Mouse (Mus musculus) adrenal gland, adult (tissue): ENCODE measurements around the gene Ttc28.

Source experiments
- DNase-seq, 2 experiments: peaks; one replicate each; pipeline ENCODE4 v3.0.0; 2022 to 2023; ENCODE audit warnings: low spot score in 1 of 2; ENCODE audit not compliant: inconsistent age in 2 of 2

Ttc28 gene

DNA sequence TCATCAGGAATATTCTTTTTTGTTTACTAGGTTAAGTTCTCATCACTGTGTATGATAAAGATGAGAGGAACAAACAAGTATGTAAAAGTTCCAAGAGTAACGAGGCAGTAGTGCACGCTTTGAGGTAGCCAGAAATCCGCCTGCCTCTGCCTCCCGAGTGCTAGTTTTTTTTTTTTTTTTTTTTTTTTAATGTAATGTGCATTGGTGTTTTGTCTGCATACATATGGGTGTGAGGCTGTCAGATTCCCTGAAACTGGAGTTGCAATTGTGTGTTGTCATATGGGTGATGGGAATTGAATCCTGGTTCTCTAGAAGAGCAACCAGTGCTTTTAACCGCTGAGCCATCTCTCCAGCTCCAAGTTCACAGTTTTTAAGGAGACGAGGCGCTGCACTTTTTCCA is 561 bp upstream of the Ttc28 start:
- DNase-seq = no peak

DNA sequence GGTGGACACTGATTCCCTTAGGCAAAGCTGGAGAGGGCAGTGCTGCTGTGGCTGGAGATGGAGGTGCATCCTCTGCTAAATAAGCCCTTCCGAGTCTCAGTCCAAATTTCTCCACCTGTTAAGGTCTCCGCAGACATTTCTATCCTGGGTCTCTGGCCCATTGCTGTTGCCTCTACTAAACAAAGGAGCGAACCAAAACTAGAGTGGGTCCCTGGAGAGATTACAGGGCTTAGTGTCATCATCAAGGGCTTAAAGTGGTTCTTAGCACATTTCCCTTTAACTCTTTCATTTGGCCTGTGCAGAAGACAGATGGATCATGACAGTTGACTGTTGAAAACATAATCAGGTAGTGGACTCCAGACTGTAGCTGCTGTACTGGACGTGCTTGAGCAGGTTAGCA is 9.0 kb downstream of the Ttc28 start:
- DNase-seq = no peak

DNA sequence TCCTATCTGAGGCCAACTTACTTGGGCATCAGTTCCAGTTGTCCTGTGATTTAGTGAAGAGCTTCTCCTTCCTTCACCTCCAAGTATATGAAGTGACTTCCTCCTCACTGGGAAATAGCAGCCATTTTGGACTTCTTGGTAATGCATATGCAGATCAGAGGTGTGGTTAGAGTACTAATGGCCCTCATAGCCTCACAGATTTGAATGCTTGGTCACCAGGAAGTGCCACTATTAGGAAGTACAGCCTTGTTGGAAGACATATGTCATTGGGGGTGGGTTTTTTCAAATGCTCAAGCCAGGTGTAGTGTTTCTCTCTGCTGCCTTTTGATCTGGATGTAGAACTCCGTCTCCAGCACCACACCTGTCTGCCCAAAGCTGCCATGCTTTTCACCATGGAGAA is 10.3 kb downstream of the Ttc28 start:
- no peak for DNase-seq

- no peak for DNase-seq
Measured at GRCm38 (mm10) chr5:110890561-110890960, 11.0 kb downstream of the Ttc28 start.

DNA sequence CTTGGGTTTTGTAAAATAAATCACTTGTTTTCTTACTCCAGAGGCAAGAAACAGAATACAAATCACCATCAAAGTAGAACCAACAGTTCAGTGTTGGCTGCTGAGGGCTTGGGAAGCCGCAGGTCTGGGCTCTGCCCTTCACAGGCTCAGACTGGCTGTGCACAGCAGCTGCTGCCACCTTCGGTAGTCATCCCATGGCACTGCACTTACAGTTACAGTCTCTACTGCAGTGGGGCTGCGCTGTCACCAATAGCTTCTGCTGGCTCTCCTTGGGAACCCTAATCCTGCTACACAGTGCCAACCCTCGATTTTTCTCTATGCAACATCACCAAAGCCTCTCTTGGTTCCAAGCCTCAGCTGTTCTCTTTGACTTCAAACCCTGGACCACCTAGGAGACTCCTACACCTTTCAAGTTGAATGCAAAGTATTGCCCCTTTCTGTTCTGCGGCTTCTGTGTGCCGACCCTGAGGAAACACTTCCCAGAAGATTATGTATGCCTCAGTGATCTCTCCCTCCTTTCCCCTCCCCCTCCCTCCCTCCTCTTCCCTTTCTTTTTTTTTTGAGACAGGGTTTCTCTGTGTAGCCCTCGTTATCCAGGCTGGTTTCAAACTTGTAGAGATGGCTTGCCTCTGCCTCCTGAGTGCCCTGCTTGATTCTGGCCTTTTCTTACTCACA is 17.6 kb downstream of the Ttc28 start:
- DNase-seq = no peak

- no peak for DNase-seq
Measured at GRCm38 (mm10) chr5:110898169-110898568, 18.6 kb downstream of the Ttc28 start.

- DNase-seq = no peak
Measured at GRCm38 (mm10) chr5:110898785-110899184, 19.2 kb downstream of the Ttc28 start.

DNA sequence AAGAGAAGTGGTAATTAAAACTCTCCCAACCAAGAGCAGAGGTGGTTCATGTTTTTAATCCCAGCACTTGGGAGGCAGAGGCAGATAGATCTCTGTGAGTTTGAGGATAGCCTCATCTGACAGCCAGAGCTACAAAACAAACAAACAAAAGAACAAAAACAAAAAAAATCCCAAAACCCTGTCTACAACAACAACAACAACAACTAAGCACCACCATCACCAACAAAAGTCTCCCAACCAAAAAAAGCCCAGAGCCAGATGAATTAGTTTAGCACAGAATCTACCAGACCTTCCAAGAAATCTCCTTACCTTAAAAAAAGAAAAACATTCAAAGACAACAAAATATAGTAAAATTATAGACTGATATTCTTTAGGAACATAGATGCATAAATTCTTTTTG is 20.7 kb downstream of the Ttc28 start:
- DNase-seq = no peak

DNA sequence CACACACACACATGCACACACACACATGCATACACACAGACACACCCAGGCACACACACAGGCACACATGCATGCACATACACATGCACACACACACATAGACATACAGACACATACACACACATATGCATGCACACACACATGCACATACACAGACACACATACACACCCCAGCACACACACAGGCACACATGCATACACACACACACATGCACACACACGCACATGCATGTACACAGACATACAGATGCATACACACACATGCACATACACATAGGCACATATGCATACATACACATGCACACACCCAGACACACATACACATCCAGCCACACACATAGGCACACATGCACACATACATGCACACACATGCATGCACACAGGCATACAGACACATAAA is 27.1 kb downstream of the Ttc28 start:
- DNase-seq = no peak

DNA sequence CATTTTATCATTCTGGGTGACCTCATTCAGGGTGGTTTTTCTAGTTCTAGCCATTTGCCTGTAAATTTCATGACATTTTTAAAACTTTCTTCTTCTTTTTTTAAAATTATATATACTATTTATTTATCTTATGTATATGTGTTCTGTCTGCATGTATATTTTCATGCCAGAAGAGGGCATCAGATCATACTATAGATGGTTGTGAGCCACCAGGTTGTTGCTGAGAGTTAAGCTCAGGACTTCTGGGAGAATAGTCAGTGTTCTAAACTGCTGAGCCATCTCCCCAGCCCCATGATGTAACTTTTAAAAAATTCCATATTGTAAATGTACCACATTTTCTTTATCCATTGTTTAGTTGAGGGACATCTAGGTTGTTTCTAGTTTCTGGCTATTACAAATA is 29.3 kb downstream of the Ttc28 start:
- no peak for DNase-seq

GRCm38 (mm10) chr5:110909955-110910589 is 30.5 kb downstream of the Ttc28 start:
- DNase-seq = no peak

DNA sequence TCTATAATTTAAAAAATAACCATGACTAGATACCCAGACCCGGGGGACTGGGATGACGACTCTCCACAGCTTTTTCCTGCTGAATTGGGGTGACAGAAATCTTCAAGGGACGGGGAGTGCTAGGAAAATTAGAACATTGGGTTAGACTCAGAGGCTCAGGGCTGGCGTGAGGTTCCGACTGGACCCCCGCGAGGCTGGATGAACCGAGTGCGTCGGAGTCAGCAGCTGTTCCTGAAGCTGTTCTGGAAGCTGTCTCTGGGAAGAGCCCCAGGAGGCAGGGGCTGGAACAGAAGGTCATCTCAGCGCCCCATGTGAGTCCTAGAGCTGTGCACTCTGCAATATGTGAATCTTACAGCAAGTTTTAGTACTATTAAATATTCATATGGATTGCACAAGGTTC is 35.3 kb downstream of the Ttc28 start:
- no peak for DNase-seq

GRCm38 (mm10) chr5:110916241-110916640 is 36.6 kb downstream of the Ttc28 start:
- no peak for DNase-seq

- DNase-seq = no peak
Measured at GRCm38 (mm10) chr5:110919541-110919940, 39.9 kb downstream of the Ttc28 start.

- peak; percentile 13 to 66 for DNase-seq
Measured at GRCm38 (mm10) chr5:110923336-110923735, 43.7 kb downstream of the Ttc28 start.

- DNase-seq = no peak
Measured at GRCm38 (mm10) chr5:110924636-110925035, 45.0 kb downstream of the Ttc28 start.

DNA sequence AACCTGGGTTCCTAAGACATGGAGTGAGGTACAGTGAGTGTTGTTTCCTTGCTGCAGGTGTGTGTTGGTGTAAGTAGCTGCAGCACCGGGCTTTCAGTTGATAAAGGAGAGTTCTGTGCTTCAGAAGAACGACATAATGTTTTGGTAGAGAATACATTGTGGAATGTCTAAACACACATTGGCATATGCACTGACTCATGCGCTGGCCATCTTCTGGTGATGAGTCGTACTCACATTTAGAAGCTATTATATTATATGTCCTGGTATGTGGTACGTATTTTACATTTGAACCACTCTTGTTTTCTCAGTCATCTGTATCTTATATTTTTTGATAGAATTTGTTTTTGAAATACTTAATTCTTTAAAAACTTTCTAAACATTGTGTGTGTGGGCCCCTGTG is 46.2 kb downstream of the Ttc28 start:
- DNase-seq = no peak

DNA sequence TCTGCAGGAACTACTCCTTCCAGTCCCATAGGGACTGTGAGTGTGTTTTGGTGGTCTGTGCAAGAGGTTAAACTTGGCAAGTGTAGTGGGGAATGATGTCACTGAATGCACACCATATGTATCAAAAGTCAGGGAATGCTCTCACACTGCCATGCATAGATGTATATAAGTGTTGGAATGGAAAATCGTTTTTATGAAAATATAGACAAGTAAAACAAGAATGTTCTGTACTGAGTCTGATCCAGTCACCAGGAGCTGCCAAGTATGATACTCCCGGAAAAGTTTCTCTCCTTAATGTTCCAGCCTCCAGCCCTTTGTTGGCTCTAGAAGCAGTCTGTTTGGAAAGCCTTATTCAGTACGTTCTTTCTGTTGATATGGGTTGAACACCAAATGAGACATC is 48.7 kb downstream of the Ttc28 start:
- no peak for DNase-seq

DNA sequence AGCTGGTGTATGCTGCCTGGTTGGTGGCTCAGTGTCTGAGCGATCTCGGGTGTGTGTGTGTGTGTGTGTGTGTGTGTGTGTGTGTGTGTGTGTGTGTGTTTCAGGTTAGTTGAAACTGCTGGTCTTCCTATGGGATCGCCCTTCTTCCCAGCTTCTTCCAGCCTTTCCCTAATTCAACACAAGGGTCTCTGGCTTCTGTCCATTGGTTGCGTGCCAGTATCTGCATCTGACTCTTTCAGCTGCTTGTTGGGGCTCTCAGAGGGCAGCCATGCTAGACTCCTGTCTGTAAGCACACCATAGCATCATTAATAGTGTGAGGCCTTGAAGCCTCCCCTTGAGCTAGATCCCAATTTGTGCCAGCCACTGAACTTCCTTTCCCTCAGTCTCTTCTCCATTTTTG is 49.7 kb downstream of the Ttc28 start:
- no peak for DNase-seq

DNA sequence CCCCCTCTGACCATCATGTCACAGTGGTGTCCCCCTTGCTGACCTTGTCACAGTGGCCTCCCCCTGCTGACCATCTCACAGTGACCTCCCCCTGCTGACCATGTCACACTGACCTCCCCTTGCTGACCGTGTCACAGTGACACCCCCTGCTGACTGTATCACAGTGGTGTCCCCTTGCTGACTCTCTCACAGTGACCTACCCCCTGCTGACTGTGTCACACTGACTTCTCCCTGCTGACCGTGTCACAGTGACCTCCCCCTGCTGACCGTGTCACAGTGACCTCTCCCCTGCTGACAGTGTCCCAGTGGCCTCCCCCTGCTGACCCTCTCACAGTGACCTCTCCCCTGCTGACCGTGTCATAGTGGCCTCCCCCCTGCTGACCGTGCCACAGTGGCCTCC is 57.0 kb downstream of the Ttc28 start:
- DNase-seq = no peak

- DNase-seq = no peak
Measured at GRCm38 (mm10) chr5:110944326-110944725, 64.7 kb downstream of the Ttc28 start.

GRCm38 (mm10) chr5:110948476-110949399 is 69.1 kb downstream of the Ttc28 start:
- DNase-seq = peak in 1 of 2 experiments; percentile 38
